Mouse (Mus musculus) kidney, postnatal 10 days (tissue): Measurements from ENCODE around the gene Banp.

Experiments used
- DNase-seq: peaks from one replicate; pipeline ENCODE4 v3.0.0; 2021; ENCODE audit warnings: mixed read lengths

Banp gene

GRCm38 (mm10) chr8:121927316-121927715 lies 22.2 kb upstream of the Banp start:
- peak; percentile 74 for DNase-seq

GRCm38 (mm10) chr8:121930047-121930446 lies 19.5 kb upstream of the Banp start:
- DNase-seq: no peak

- DNase-seq: no peak
Measured at GRCm38 (mm10) chr8:121931571-121931970, 18.0 kb upstream of the Banp start.

- DNase-seq: no peak
Measured at GRCm38 (mm10) chr8:121932026-121932667, 17.4 kb upstream of the Banp start.

- no peak for DNase-seq
Measured at GRCm38 (mm10) chr8:121932668-121933520, 16.7 kb upstream of the Banp start.

GRCm38 (mm10) chr8:121934506-121934905 lies 15.0 kb upstream of the Banp start:
- peak; percentile 65 for DNase-seq

GRCm38 (mm10) chr8:121934923-121935322 lies 14.6 kb upstream of the Banp start:
- DNase-seq: no peak

- peak; percentile 61 for DNase-seq
Measured at GRCm38 (mm10) chr8:121935341-121936294, 13.9 kb upstream of the Banp start.

GRCm38 (mm10) chr8:121936391-121936790 lies 13.2 kb upstream of the Banp start:
- DNase-seq: peak; percentile 51

GRCm38 (mm10) chr8:121938732-121939131 lies 10.8 kb upstream of the Banp start:
- DNase-seq: no peak

- no peak for DNase-seq
Measured at GRCm38 (mm10) chr8:121943057-121943540, 6.5 kb upstream of the Banp start.

GRCm38 (mm10) chr8:121943716-121944115 lies 5.8 kb upstream of the Banp start:
- DNase-seq: peak; percentile 39

GRCm38 (mm10) chr8:121944831-121945230 lies 4.7 kb upstream of the Banp start, which contains the start of gene Car5a:
TSS of gene Car5a (minus strand) at chr8:121944904.
- no peak for DNase-seq

- no peak for DNase-seq
Measured at GRCm38 (mm10) chr8:121946351-121946750, 3.2 kb upstream of the Banp start.

GRCm38 (mm10) chr8:121947047-121947752 lies 2.4 kb upstream of the Banp start:
- peak; percentile 25 for DNase-seq

GRCm38 (mm10) chr8:121947753-121948141 lies 1.8 kb upstream of the Banp start:
- peak; percentile 97 for DNase-seq

- DNase-seq: peak; percentile 20
Measured at GRCm38 (mm10) chr8:121948321-121949145, 1.0 kb upstream of the Banp start.

GRCm38 (mm10) chr8:121949941-121950748 lies 595 bp downstream of the Banp start:
- peak; percentile 99 for DNase-seq

GRCm38 (mm10) chr8:121950749-121951655 lies 1.5 kb downstream of the Banp start:
- peak; percentile 80 for DNase-seq
